Mouse (Mus musculus) kidney, embryonic 14.5 days (tissue): ENCODE measurements at regions not wholly inside any gene's neighbourhood (a gene's known extent, or its start where the extent isn't known, plus 50 kb on each side); places are given as distances from the start of the nearest gene placed in this dataset.

Source experiments
- ATAC-seq: fragments of 200-750 bp; cut with Nextera tagmentation; 2 replicates; pipeline ENCODE4 v1.8.0; 2017; ENCODE audit warnings: moderate number of reproducible peaks, mild to moderate bottlenecking, moderate TSS enrichment, moderate library complexity; ENCODE audit not compliant: low FRiP score, low TSS enrichment
- H3K27ac ChIP-seq: fragments of 300-500 bp; sonication (generic); 2 replicates; pipeline ENCODE4 v1.5.1; 2014; ENCODE audit warnings: low read depth, mild to moderate bottlenecking, low read length, moderate library complexity, mixed read lengths
- H3K27me3 ChIP-seq: fragments of 300-500 bp; sonication (generic); 2 replicates; pipeline ENCODE4 v1.6.1; 2014; ENCODE audit warnings: mild to moderate bottlenecking, low read length; ENCODE audit not compliant: control insufficient read depth, insufficient read depth
- H3K36me3 ChIP-seq: fragments of 300-500 bp; sonication (generic); 2 replicates; pipeline ENCODE4 v1.6.1; 2014; ENCODE audit warnings: low read length, mixed read lengths; ENCODE audit not compliant: control insufficient read depth, insufficient read depth
- H3K4me1 ChIP-seq: fragments of 300-500 bp; sonication (generic); 2 replicates; pipeline ENCODE4 v1.6.1; 2014; ENCODE audit warnings: low read length, mixed read lengths; ENCODE audit not compliant: control insufficient read depth, insufficient read depth
- H3K4me2 ChIP-seq: fragments of 300-500 bp; sonication (generic); replicated peaks from 2 replicates; pipeline ENCODE4 v1.6.1; 2014; ENCODE audit warnings: low read depth, mild to moderate bottlenecking, low read length
- H3K4me3 ChIP-seq: fragments of 300-500 bp; sonication (generic); 2 replicates; pipeline ENCODE4 v1.5.1; 2014; ENCODE audit warnings: mild to moderate bottlenecking, low read length
- H3K9ac ChIP-seq: fragments of 300-500 bp; sonication (generic); 2 replicates; pipeline ENCODE4 v1.6.1; 2014; ENCODE audit warnings: low read depth, mild to moderate bottlenecking, low read length, moderate library complexity
- H3K9me3 ChIP-seq: fragments of 300-500 bp; sonication (generic); 2 replicates; pipeline ENCODE4 v1.6.1; 2016; ENCODE audit warnings: low read length; ENCODE audit not compliant: control insufficient read depth
- WGBS: fragments of 180-500 bp; shearing (Covaris S2); extraction: QIAGEN DNeasy Blood & Tissue Kit; methylation state at CpG from one replicate; pipeline ENCODE4 v1.1.7; 2014; 5-methylcytosine and 5-hydroxymethylcytosine counted together

GRCm38 (mm10) chr6:91573487-91573886 lies 57.8 kb downstream of the Lsm3 start:
- no peak overlapping the region for H3K9ac ChIP-seq
- H3K9me3 ChIP-seq = no peaks in the 10 kb centered on the region
- no peaks in the 10 kb centered on the region for H3K4me1 ChIP-seq
- H3K4me3 ChIP-seq = no peak overlapping the region
- H3K27ac ChIP-seq = no peak overlapping the region
- H3K4me2 ChIP-seq = no peak overlapping the region
- H3K27me3 ChIP-seq = no peaks in the 10 kb centered on the region
- no peak for ATAC-seq
- no peaks in the 10 kb centered on the region for H3K36me3 ChIP-seq
- 71% methylated on average over 8 of the region's 8 CpGs for WGBS

GRCm38 (mm10) chr6:91574414-91574813 lies 58.7 kb downstream of the Lsm3 start:
- 84% methylated on average over 10 of the region's 10 CpGs for WGBS
- no peaks in the 10 kb centered on the region for H3K36me3 ChIP-seq
- no peak for ATAC-seq
- H3K4me1 ChIP-seq = no peaks in the 10 kb centered on the region
- no peaks in the 10 kb centered on the region for H3K27me3 ChIP-seq
- no peak overlapping the region for H3K9ac ChIP-seq
- H3K9me3 ChIP-seq = no peaks in the 10 kb centered on the region
- H3K4me2 ChIP-seq = no peak overlapping the region
- no peak overlapping the region for H3K27ac ChIP-seq
- no peak overlapping the region for H3K4me3 ChIP-seq

GRCm38 (mm10) chr6:91575662-91576364 lies 60.1 kb downstream of the Lsm3 start:
- Histone ChIP-seq H3K4me1 (no peaks in the 10 kb centered on the region), H3K4me2 (no peak overlapping the region), H3K9me3 (no peaks in the 10 kb centered on the region), H3K9ac (no peak overlapping the region), H3K36me3 (no peaks in the 10 kb centered on the region), H3K27me3 (no peaks in the 10 kb centered on the region), H3K4me3 (no peak overlapping the region), H3K27ac (no peak overlapping the region)
- 62% methylated on average over 4 of the region's 4 CpGs for WGBS
- peak; percentile 73; the same call in 1 of the 2 replicates for ATAC-seq

- Histone ChIP-seq H3K27me3 (no peaks in the 10 kb centered on the region), H3K9ac (no peak overlapping the region; the same call in 1 of the 2 replicates), H3K4me3 (no peak overlapping the region), H3K9me3 (no peaks in the 10 kb centered on the region), H3K4me2 (no peak overlapping the region), H3K4me1 (no peaks in the 10 kb centered on the region), H3K36me3 (no peaks in the 10 kb centered on the region), H3K27ac (no peak overlapping the region)
- ATAC-seq = no peak
- WGBS = 31% methylated on average over 15 of the region's 15 CpGs
Observed at GRCm38 (mm10) chr6:91576906-91577305, 61.2 kb downstream of the Lsm3 start.

- 88% methylated on average over 10 of the region's 10 CpGs for WGBS
- Histone ChIP-seq H3K9ac (no peak overlapping the region), H3K27ac (no peak overlapping the region), H3K9me3 (no peaks in the 10 kb centered on the region), H3K27me3 (no peaks in the 10 kb centered on the region), H3K4me2 (no peak overlapping the region), H3K4me1 (no peaks in the 10 kb centered on the region), H3K36me3 (no peaks in the 10 kb centered on the region), H3K4me3 (no peak overlapping the region)
- ATAC-seq = no peak
Observed at GRCm38 (mm10) chr6:91579666-91580065, 63.9 kb downstream of the Lsm3 start.

- H3K36me3 ChIP-seq = no peaks in the 10 kb centered on the region
- H3K4me2 ChIP-seq = no peak overlapping the region
- no peak overlapping the region for H3K4me3 ChIP-seq
- H3K27ac ChIP-seq = no peak overlapping the region
- no peak for ATAC-seq
- no peaks in the 10 kb centered on the region for H3K9me3 ChIP-seq
- 91% methylated on average over 6 of the region's 6 CpGs for WGBS
- H3K9ac ChIP-seq = no peak overlapping the region
- H3K4me1 ChIP-seq = no peaks in the 10 kb centered on the region
- H3K27me3 ChIP-seq = no peaks in the 10 kb centered on the region
Observed at GRCm38 (mm10) chr6:91580607-91581006, 64.9 kb downstream of the Lsm3 start.

- H3K27me3 ChIP-seq = no peaks in the 10 kb centered on the region
- no peak for ATAC-seq
- no peaks in the 10 kb centered on the region for H3K36me3 ChIP-seq
- H3K27ac ChIP-seq = no peak overlapping the region
- 84% methylated on average over 5 of the region's 5 CpGs for WGBS
- H3K4me1 ChIP-seq = no peaks in the 10 kb centered on the region
- H3K4me2 ChIP-seq = no peak overlapping the region
- no peak overlapping the region for H3K9ac ChIP-seq
- no peaks in the 10 kb centered on the region for H3K9me3 ChIP-seq
- H3K4me3 ChIP-seq = no peak overlapping the region
Observed at GRCm38 (mm10) chr6:91582338-91582737, 66.6 kb downstream of the Lsm3 start.

GRCm38 (mm10) chr6:91583346-91583745 lies 67.6 kb downstream of the Lsm3 start:
- Histone ChIP-seq H3K4me2 (no peak overlapping the region), H3K9me3 (no peaks in the 10 kb centered on the region), H3K9ac (no peak overlapping the region), H3K4me3 (no peak overlapping the region), H3K4me1 (no peaks in the 10 kb centered on the region), H3K27ac (no peak overlapping the region), H3K27me3 (no peaks in the 10 kb centered on the region), H3K36me3 (no peaks in the 10 kb centered on the region)
- WGBS = 86% methylated on average over 5 of the region's 5 CpGs
- no peak for ATAC-seq

GRCm38 (mm10) chr6:91585543-91585942 lies 69.8 kb downstream of the Lsm3 start:
- Histone ChIP-seq H3K9me3 (no peaks in the 10 kb centered on the region), H3K4me2 (no peak overlapping the region), H3K27ac (no peak overlapping the region), H3K9ac (no peak overlapping the region), H3K4me3 (no peak overlapping the region), H3K4me1 (no peaks in the 10 kb centered on the region), H3K36me3 (no peaks in the 10 kb centered on the region), H3K27me3 (no peaks in the 10 kb centered on the region)
- no peak for ATAC-seq
- 59% methylated on average over 3 of the region's 3 CpGs for WGBS
